26 mouse cellular contexts compared by ENCODE assay signal in genomic region chr10:70198012-70198411, GRCm38 (mm10). TPM values are rescaled to one million over a fixed set of nuclear protein-coding genes. Genes with fewer than 3 reads are reported as not detected.
DNase-seq lines count a peak whose midpoint lies in the region; ATAC-seq and TF ChIP-seq lines count a peak whose summit lies in the region.
"Had no signal": no experiment of that assay in that cellular context is flagged by ENCODE, and none has a peak within 500 bp of the region (broad histone marks: within the 10 kb centered on the region; RNA-seq: fewer than 3 reads in every experiment).

No protein-coding gene starts in this region.

- H3K9ac ChIP-seq in stomach, postnatal 0 days (ENCODE audit: low read length), result no peak overlapping the region
- H3K9ac ChIP-seq: embryonic facial prominence, embryonic 13.5 days; forebrain, embryonic 12.5 days; forebrain, embryonic 15.5 days; hindbrain, embryonic 12.5 days; hindbrain, embryonic 15.5 days had no signal

- no peaks in the 10 kb centered on the region for H3K36me3 ChIP-seq in stomach, postnatal 0 days (ENCODE audit: control insufficient read depth, insufficient read depth, low read length)
- H3K36me3 ChIP-seq: hindbrain, embryonic 12.5 days had no signal

- H3K4me1 ChIP-seq in stomach, postnatal 0 days (replicated peaks; ENCODE audit: control insufficient read depth, insufficient read depth), result no peaks in the 10 kb centered on the region
- H3K4me1 ChIP-seq: hindbrain, embryonic 12.5 days had no signal

- no peaks in the 10 kb centered on the region for H3K27me3 ChIP-seq in stomach, postnatal 0 days (ENCODE audit: control insufficient read depth, insufficient read depth, low read length)
- H3K27me3 ChIP-seq: embryonic facial prominence, embryonic 13.5 days; forebrain, embryonic 12.5 days; forebrain, embryonic 15.5 days; hindbrain, embryonic 12.5 days; hindbrain, embryonic 15.5 days had no signal

- DNase-seq in gastrocnemius, adult 2 months, result no peak
- no peak for DNase-seq in gastrocnemius, postnatal 36 days
- DNase-seq in lung, postnatal 36 days, result peak; percentile 52
- no peak for DNase-seq in lung, postnatal 10 days
- DNase-seq in stomach, postnatal 0 days (ENCODE audit: low spot score), result no peak
- DNase-seq: adrenal gland, adult 8-10 months; adrenal gland, postnatal 25 days; cerebellum, adult 11 months; cerebellum, adult 2 months; cerebellum, adult 9-11 months; cerebellum, postnatal 36 days; embryo, embryonic 11 days; gastrocnemius, postnatal 10 days had no signal

- H3K9me3 ChIP-seq in stomach, postnatal 0 days (ENCODE audit: control insufficient read depth, low read length), result no peaks in the 10 kb centered on the region
- H3K9me3 ChIP-seq: embryonic facial prominence, embryonic 10.5 days; embryonic facial prominence, embryonic 13.5 days; forebrain, embryonic 12.5 days; forebrain, embryonic 15.5 days; hindbrain, embryonic 12.5 days; hindbrain, embryonic 15.5 days had no signal

- H3K27ac ChIP-seq in gastrocnemius, adult 2 months, result peak overlapping the region; percentile 38; the same call in 1 of the 2 replicates
- H3K27ac ChIP-seq in stomach, postnatal 0 days (replicated peaks), result no peak overlapping the region
- H3K27ac ChIP-seq: embryonic facial prominence, embryonic 10.5 days; embryonic facial prominence, embryonic 13.5 days; forebrain, embryonic 12.5 days; forebrain, embryonic 15.5 days; hindbrain, embryonic 12.5 days; hindbrain, embryonic 15.5 days had no signal

- TF ChIP-seq EP300 in stomach, postnatal 0 days (optimal IDR thresholded peaks at IDR 0.05), result no peak

- no peak overlapping the region for H3K4me3 ChIP-seq in gastrocnemius, adult 2 months
- H3K4me3 ChIP-seq in stomach, postnatal 0 days (ENCODE audit: low read depth, low read length), result no peak overlapping the region
- H3K4me3 ChIP-seq: embryonic facial prominence, embryonic 10.5 days; embryonic facial prominence, embryonic 13.5 days; erythroblast, embryonic 14.5 days; forebrain, embryonic 12.5 days; forebrain, embryonic 15.5 days; hindbrain, embryonic 12.5 days; hindbrain, embryonic 15.5 days had no signal

- WGBS in stomach, postnatal 0 days, result 42% methylated on average over 6 of the region's 6 CpGs

- peak; percentile 27; the same call in 1 of the 2 replicates for ATAC-seq in stomach, postnatal 0 days (ENCODE audit: low FRiP score, low TSS enrichment)
- ATAC-seq in megakaryocyte, adult 5-6 weeks (ENCODE audit: poor library complexity, severe bottlenecking), result no peak
- ATAC-seq: activated CD4-positive, CD25-positive, alpha-beta regulatory T cell, adult 4 months; forebrain, embryonic 15.5 days had no signal

- H3K4me2 ChIP-seq in stomach, postnatal 0 days (replicated peaks; ENCODE audit: low read depth), result no peak overlapping the region
- H3K4me2 ChIP-seq: embryonic facial prominence, embryonic 13.5 days; forebrain, embryonic 12.5 days; forebrain, embryonic 15.5 days; heart, embryonic 11.5 days; hindbrain, embryonic 12.5 days; hindbrain, embryonic 15.5 days had no signal

- intact Hi-C loops in gastrocnemius, adult 2 months (cut with DNase I), result no loop called here
- intact Hi-C loops in gastrocnemius, postnatal 36 days (cut with DNase I), result no loop called here

- TF ChIP-seq CTCF in gastrocnemius, adult 2 months (IDR thresholded peaks at IDR 0.05), result no peak
- TF ChIP-seq CTCF in stomach, postnatal 0 days (IDR thresholded peaks at IDR 0.05; ENCODE audit: low read depth), result no peak

RNA-seq across cellular contexts. Expression of gene Mrln, which starts 6.5 kb away (rescaled TPM):
- total RNA-seq in gastrocnemius, adult 2 months (2021), result 100 to 1,000 TPM; 201 to 276 TPM
- total RNA-seq in gastrocnemius, postnatal 36 days (2021), result 100 to 1,000 TPM; 116 to 137 TPM
- 1.5 and 1.6 TPM in 2 replicates for polyA plus RNA-seq in stomach, postnatal 0 days (2015; fragmentation: Nextera tagmentation; extraction: Ambion mirVana)
- not detected in 2 replicates for total RNA-seq in megakaryocyte, adult 5-6 weeks (2015)
- not detected in 2 replicates for total RNA-seq in megakaryocyte, adult 5-6 weeks (2017)
- total RNA-seq: adrenal gland, postnatal 25 days; ES-E14; hematopoietic stem cell, adult 5-6 weeks had no signal
- polyA plus RNA-seq: activated CD4-positive, CD25-positive, alpha-beta regulatory T cell, adult 4 months; erythroblast, embryonic 14.5 days; heart, postnatal 0 days had no signal

RNA-seq across cellular contexts. Expression of gene Slc16a9, which starts 46.9 kb away (rescaled TPM):
- 1 to 10 TPM; 5.0 to 9.6 TPM for total RNA-seq in gastrocnemius, adult 2 months (2021)
- total RNA-seq in gastrocnemius, postnatal 36 days (2021), result 1 to 10 TPM; 3.7 to 5.6 TPM
- polyA plus RNA-seq in stomach, postnatal 0 days (2015; fragmentation: Nextera tagmentation; extraction: Ambion mirVana), result 2.5 and 2.9 TPM in 2 replicates
- total RNA-seq in megakaryocyte, adult 5-6 weeks (2015), result 0.11 TPM in 1 of 2 replicates, not detected in the other
- 0.12 and 0.26 TPM in 2 replicates for total RNA-seq in megakaryocyte, adult 5-6 weeks (2017)
- polyA plus RNA-seq: activated CD4-positive, CD25-positive, alpha-beta regulatory T cell, adult 4 months; erythroblast, embryonic 14.5 days had no signal

Comparison
In these comparisons a context has a peak if more than half of its experiments do, and no peak if none do; other contexts are left out.
1. RNA of gene Mrln, which starts 6.5 kb away (total RNA-seq): 201 to 276 TPM in gastrocnemius, adult 2 months and 116 to 137 TPM in gastrocnemius, postnatal 36 days; not detected in megakaryocyte, adult 5-6 weeks; every median in the first group is over 100 times any median in the second.